Mouse (Mus musculus) neutrophil, adult 65 days (primary cell): ENCODE results near the gene Slc5a9. TPM values are rescaled to one million over a fixed set of nuclear protein-coding genes. Genes with fewer than 3 reads are reported as not detected.

Experiments used
- total RNA-seq: library from RNA; stranded (reverse); gene quantifications from 2 replicates; pipeline ENCODE4 v1.2.4, GENCODE M21; 2023

Gene Slc5a9
- not detected in 2 replicates for total RNA-seq

GRCm38 (mm10) chr4:111902775-111903174, at the start of gene Slc5a9:
Slc5a9 (minus strand) TSS chr4:111902918.

GRCm38 (mm10) chr4:111919092-111919491, 16.4 kb upstream of the Slc5a9 start, which contains the start of gene Skint8:
Skint8 (plus strand) TSS chr4:111919392.

Other genes starting within 250 kb of the Slc5a9 start
- 9.8 and 10.2 TPM in 2 replicates for gene Spata6, start 182.9 kb downstream of the Slc5a9 start, total RNA-seq
- gene Skint8, start 16.5 kb upstream of the Slc5a9 start, total RNA-seq: not detected in 2 replicates
- gene Skint7, start 70.0 kb upstream of the Slc5a9 start, total RNA-seq: not detected in 2 replicates
- gene Skint1, start 103.4 kb upstream of the Slc5a9 start, total RNA-seq: not detected in 2 replicates
- not detected in 2 replicates for gene Skint4, start 169.1 kb upstream of the Slc5a9 start, total RNA-seq